Mouse (Mus musculus) erythroblast, embryonic 14.5 days (primary cell): ENCODE data around the gene Calml4. TPM values are rescaled to one million over a fixed set of nuclear protein-coding genes. Genes with fewer than 3 reads are reported as not detected.
"Not testable (repeated sequence)": the region's sequence is repeated elsewhere in the genome, so short reads cannot be mapped to it uniquely, and the experiment has no call there.

Source experiments
- H3K27me3 ChIP-seq: 2 replicates; pipeline ENCODE4 v1.6.1; 2012; ENCODE audit warnings: inconsistent platforms; ENCODE audit not compliant: control insufficient read depth
- H3K36me3 ChIP-seq: 2 replicates; pipeline ENCODE4 v1.6.1; 2012; ENCODE audit warnings: mild to moderate bottlenecking, inconsistent platforms; ENCODE audit not compliant: control insufficient read depth
- H3K4me1 ChIP-seq: 2 replicates; pipeline ENCODE4 v1.6.1; 2012; ENCODE audit warnings: inconsistent platforms; ENCODE audit not compliant: control insufficient read depth
- H3K4me3 ChIP-seq: replicated peaks from 2 replicates; pipeline ENCODE3; 2012; ENCODE audit warnings: moderate library complexity, mild to moderate bottlenecking, inconsistent platforms
- H3K9me3 ChIP-seq: 2 replicates; pipeline ENCODE4 v1.6.1; 2012; ENCODE audit warnings: low read length, inconsistent platforms, mixed read lengths; ENCODE audit not compliant: control insufficient read depth
- GATA1 ChIP-seq: IDR thresholded peaks from 2 replicates; pipeline ENCODE4 v1.6.1; 2012; ENCODE audit warnings: low read length, inconsistent platforms, mixed read lengths
- TAL1 ChIP-seq: IDR thresholded peaks from 3 replicates; pipeline ENCODE4 v1.6.1; 2012; ENCODE audit warnings: low read length, inconsistent platforms, mixed read lengths
- polyA plus RNA-seq: library from polyadenylated mRNA; stranded (reverse); fragments of >175 nt; gene quantifications from 2 replicates; pipeline ENCODE4 v1.2.3, GENCODE M21; 2012

Gene Calml4
- polyA plus RNA-seq, 1 experiment, result not detected

- H3K4me1 ChIP-seq, result peaks cover 4% of the 10 kb centered on the region
- no peaks in the 10 kb centered on the region for H3K36me3 ChIP-seq
- H3K9me3 ChIP-seq, result no peaks in the 10 kb centered on the region
- TF ChIP-seq GATA1 (no peak), TAL1 (no peak)
- H3K4me3 ChIP-seq, result no peak overlapping the region
- no peaks in the 10 kb centered on the region for H3K27me3 ChIP-seq
Observed at GRCm38 (mm10) chr9:62817828-62818614, 39.9 kb upstream of the Calml4 start.

DNA sequence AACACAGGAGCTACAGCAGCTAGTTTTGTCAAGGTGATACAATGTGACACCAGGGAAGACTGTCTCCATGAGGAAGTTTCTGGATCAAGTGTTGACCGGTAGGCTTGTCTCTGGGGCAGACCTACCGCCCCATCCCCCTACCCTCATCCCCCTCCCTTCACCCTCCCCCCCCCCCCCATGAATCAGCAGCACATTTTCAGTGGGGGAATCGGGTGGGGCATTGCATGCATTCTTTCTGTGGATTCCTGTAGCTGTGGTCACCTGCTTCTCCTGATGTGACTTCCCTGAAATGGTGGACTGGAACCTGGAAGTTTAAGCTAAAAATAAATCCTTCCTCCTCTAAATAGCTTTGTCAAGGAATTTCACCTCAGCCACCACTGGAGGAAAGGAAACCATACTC is 38.4 kb upstream of the Calml4 start:
- Histone ChIP-seq H3K4me1 (peaks cover 4% of the 10 kb centered on the region), H3K9me3 (no peaks in the 10 kb centered on the region), H3K4me3 (no peak overlapping the region), H3K36me3 (no peaks in the 10 kb centered on the region), H3K27me3 (no peaks in the 10 kb centered on the region)
- no peak for TF ChIP-seq TAL1
- TF ChIP-seq GATA1, result no peak

DNA sequence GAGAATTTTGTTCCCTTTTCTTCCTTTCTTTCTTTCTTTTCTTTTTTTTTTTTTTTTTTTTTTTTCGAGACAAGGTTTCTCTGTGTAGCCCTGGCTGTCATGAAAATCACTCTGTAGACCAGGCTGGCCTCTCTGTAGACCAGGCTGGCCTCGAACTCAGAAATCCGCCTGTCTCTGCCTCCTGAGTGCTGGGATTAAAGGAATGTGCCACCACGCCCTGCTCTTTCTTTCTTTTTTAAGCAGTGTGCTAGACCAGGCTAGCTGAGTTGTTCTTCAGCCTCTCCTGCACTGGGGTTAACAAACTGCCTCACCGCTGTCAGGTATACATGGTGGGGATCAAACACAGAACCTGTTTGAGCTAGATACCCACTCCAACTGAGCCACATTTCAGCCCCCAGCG is 38.0 kb upstream of the Calml4 start:
- not testable (repeated sequence) for H3K4me1 ChIP-seq, H3K27me3 ChIP-seq, H3K9me3 ChIP-seq, H3K4me3 ChIP-seq, H3K36me3 ChIP-seq

- TF ChIP-seq GATA1 (no peak), TAL1 (no peak)
- Histone ChIP-seq H3K27me3 (no peaks in the 10 kb centered on the region), H3K4me3 (no peak overlapping the region), H3K36me3 (no peaks in the 10 kb centered on the region), H3K4me1 (peaks cover 6% of the 10 kb centered on the region), H3K9me3 (no peaks in the 10 kb centered on the region)
Observed at GRCm38 (mm10) chr9:62820829-62821228, 37.1 kb upstream of the Calml4 start.

DNA sequence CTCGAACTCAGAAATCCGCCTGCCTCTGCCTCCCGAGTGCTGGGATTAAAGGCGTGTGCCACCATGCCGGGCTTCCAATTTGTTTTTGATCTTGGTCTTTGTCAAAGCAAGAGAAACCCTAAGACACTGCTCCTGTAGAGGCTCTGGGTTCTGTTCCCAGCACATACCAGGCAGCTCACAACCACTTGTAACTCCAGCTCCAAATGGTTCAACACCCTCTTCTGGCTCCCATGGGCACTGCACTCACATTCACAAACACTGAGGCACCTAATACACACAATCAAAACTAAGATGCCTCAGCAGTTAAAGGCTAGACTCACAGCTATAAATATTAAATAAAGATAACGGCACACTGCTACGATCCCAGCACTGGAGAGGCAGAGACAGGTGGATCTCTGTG is 36.1 kb upstream of the Calml4 start:
- Histone ChIP-seq H3K27me3 (no peaks in the 10 kb centered on the region), H3K36me3 (no peaks in the 10 kb centered on the region), H3K4me1 (peaks cover 15% of the 10 kb centered on the region), H3K9me3 (no peaks in the 10 kb centered on the region), H3K4me3 (no peak overlapping the region)
- TF ChIP-seq TAL1, result no peak
- no peak for TF ChIP-seq GATA1

GRCm38 (mm10) chr9:62825791-62826393 is 32.0 kb upstream of the Calml4 start:
- H3K27me3 ChIP-seq, result no peaks in the 10 kb centered on the region; the same call in 1 of the 2 replicates
- H3K4me1 ChIP-seq, result peaks cover 35% of the 10 kb centered on the region
- no peak overlapping the region for H3K4me3 ChIP-seq
- TF ChIP-seq GATA1, result no peak
- no peak for TF ChIP-seq TAL1
- H3K9me3 ChIP-seq, result no peaks in the 10 kb centered on the region
- H3K36me3 ChIP-seq, result no peaks in the 10 kb centered on the region

DNA sequence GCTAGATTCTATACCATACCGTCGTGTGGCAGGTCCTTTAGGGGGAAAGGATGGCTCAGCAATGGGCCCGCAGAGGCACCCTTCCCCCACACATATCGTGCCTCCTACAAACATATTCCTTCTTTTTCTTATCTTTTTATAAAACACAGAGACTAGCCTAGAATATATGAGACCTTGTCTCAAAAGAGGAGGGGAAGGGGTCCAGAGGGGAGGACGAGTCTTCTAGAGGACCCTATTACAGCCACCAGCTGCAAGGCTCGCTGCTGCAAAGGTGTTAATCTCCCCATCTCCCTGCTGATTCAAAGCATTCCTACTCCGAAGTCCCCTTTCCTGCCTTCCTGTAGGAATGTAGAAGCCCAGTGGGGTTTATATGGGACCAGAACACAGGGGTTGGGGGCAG is 31.4 kb upstream of the Calml4 start:
- H3K9me3 ChIP-seq, result no peaks in the 10 kb centered on the region
- TF ChIP-seq GATA1, result no peak
- TF ChIP-seq TAL1, result no peak
- H3K4me3 ChIP-seq, result no peak overlapping the region
- no peaks in the 10 kb centered on the region; the same call in 1 of the 2 replicates for H3K27me3 ChIP-seq
- peaks cover 35% of the 10 kb centered on the region for H3K4me1 ChIP-seq
- H3K36me3 ChIP-seq, result no peaks in the 10 kb centered on the region

DNA sequence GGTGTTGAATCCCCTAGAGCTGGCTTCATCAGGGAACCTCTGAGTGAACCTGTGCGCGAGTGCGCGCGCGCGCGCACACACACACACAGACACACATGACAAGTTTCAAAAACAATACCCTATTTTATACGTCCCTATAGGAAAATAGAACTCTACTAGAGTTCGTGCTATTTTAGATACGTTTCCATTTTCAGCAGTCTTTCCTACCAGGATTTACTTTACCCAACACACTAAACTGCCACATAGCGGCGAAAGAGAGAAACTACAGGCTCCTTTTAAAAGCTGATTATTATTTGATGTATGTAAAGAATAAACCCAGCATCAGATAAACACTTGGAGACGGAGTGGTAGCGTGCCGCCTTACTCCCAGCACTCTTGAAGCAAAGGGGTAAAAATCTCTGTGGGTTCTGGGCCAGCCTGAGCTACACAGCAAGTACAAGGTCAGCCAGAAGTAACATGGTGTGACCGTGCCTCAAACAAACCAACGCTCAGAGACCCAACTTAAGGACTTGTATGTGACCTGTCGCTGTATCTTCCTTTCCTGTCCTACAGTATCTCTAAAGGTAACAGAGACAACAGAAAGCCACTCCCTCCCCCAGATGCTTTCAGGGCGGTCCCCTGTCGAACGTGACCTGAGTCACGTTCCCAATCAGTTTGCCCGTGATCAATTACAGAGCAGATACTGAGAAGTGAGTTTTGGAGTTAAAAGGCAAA is 29.8 kb upstream of the Calml4 start:
- Histone ChIP-seq H3K4me1 (peaks cover 35% of the 10 kb centered on the region), H3K9me3 (no peaks in the 10 kb centered on the region), H3K36me3 (no peaks in the 10 kb centered on the region), H3K27me3 (no peaks in the 10 kb centered on the region; the same call in 1 of the 2 replicates), H3K4me3 (peak overlapping the region; percentile 64)
- TF ChIP-seq TAL1 (no peak), GATA1 (peak; percentile 41)

- Histone ChIP-seq H3K4me1 (peaks cover 35% of the 10 kb centered on the region), H3K27me3 (no peaks in the 10 kb centered on the region; the same call in 1 of the 2 replicates), H3K4me3 (peak overlapping the region; percentile 64), H3K36me3 (no peaks in the 10 kb centered on the region), H3K9me3 (no peaks in the 10 kb centered on the region)
- no peak for TF ChIP-seq GATA1
- no peak for TF ChIP-seq TAL1
Observed at GRCm38 (mm10) chr9:62828662-62829086, 29.2 kb upstream of the Calml4 start.
